Mouse (Mus musculus) intestine, embryonic 14.5 days (tissue): ENCODE data around the gene Tmem266. TPM values are rescaled to one million over a fixed set of nuclear protein-coding genes. Genes with fewer than 3 reads are reported as not detected.

Experiments used
- ATAC-seq: fragments of 200-750 bp; cut with Nextera tagmentation; replicated peaks from 2 replicates; pipeline ENCODE4 v1.8.0; 2017; ENCODE audit warnings: low read depth, moderate number of reproducible peaks, moderate TSS enrichment, moderate library complexity; ENCODE audit not compliant: low FRiP score, low TSS enrichment
- DNase-seq: peaks from one replicate; pipeline ENCODE4 v3.0.0-alpha.2; 2018; ENCODE audit warnings: low spot score
- H3K27ac ChIP-seq: fragments of 300-500 bp; sonication (generic); 2 replicates; pipeline ENCODE4 v1.5.1; 2014; ENCODE audit warnings: low read depth, mild to moderate bottlenecking, control low read depth
- H3K27me3 ChIP-seq: fragments of 300-500 bp; sonication (generic); replicated peaks from 2 replicates; pipeline ENCODE4 v1.6.1; 2014; ENCODE audit warnings: low read length, control low read depth; ENCODE audit not compliant: control insufficient read depth, insufficient read depth
- H3K36me3 ChIP-seq: fragments of 300-500 bp; sonication (generic); 2 replicates; pipeline ENCODE4 v1.6.1; 2014; ENCODE audit warnings: low read length, control low read depth; ENCODE audit not compliant: control insufficient read depth, insufficient read depth
- H3K4me1 ChIP-seq: fragments of 300-500 bp; sonication (generic); replicated peaks from 2 replicates; pipeline ENCODE4 v1.6.1; 2014; ENCODE audit warnings: low read length, control low read depth, mixed read lengths; ENCODE audit not compliant: control insufficient read depth, insufficient read depth
- H3K4me2 ChIP-seq: fragments of 300-500 bp; sonication (generic); 2 replicates; pipeline ENCODE4 v1.6.1; 2014; ENCODE audit warnings: low read length
- H3K4me3 ChIP-seq: fragments of 300-500 bp; sonication (generic); 2 replicates; pipeline ENCODE4 v1.5.1; 2014; ENCODE audit warnings: low read depth, low read length, control low read depth, mixed read lengths
- H3K9ac ChIP-seq: fragments of 300-500 bp; sonication (generic); 2 replicates; pipeline ENCODE4 v1.6.1; 2014; ENCODE audit warnings: mild to moderate bottlenecking, low read length
- H3K9me3 ChIP-seq: fragments of 300-500 bp; sonication (generic); 2 replicates; pipeline ENCODE4 v1.6.1; 2016; ENCODE audit warnings: low read length, control low read depth; ENCODE audit not compliant: control insufficient read depth
- WGBS: fragments of 180-500 bp; shearing (Covaris S2); extraction: QIAGEN DNeasy Blood & Tissue Kit; methylation state at CpG from one replicate; pipeline ENCODE4 v1.1.7; 2014; 5-methylcytosine and 5-hydroxymethylcytosine counted together
- polyA plus RNA-seq: library from polyadenylated mRNA; unstranded; fragments of >200 nt; fragmentation: Nextera tagmentation; extraction: Ambion mirVana; gene quantifications from 2 replicates; pipeline ENCODE4 v1.2.1, GENCODE M21; 2014

Gene Tmem266
- polyA plus RNA-seq, 1 experiment from 2014 or later: 0.77 TPM

DNA sequence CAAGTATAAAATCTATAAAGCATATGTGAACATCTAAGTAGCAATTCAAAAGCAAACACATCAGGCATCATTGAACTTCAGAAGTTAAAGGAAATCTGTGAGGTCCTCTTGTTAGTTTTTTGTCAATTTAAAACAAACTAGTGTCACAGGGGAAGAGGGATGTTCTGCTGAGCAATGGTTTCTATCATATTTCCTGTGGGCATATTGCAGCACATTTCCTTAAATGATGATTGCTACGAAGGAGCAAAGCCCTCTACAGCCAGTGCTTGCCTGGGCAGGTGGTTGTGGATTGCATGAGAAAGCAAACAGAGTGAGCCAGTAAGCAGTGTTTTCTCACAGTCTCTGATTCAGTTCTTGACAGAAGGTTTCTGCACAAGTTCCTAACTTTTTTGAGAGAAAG, 149.4 kb downstream of the Tmem266 start:
- Histone ChIP-seq H3K4me2 (no peak overlapping the region), H3K4me3 (no peak overlapping the region), H3K4me1 (no peaks in the 10 kb centered on the region), H3K27ac (no peak overlapping the region), H3K9ac (no peak overlapping the region), H3K36me3 (peaks cover 17% of the 10 kb centered on the region), H3K27me3 (no peaks in the 10 kb centered on the region), H3K9me3 (no peaks in the 10 kb centered on the region)
- WGBS: 66% methylated on average over 1 of the region's 1 CpGs
- DNase-seq (no peak), ATAC-seq (no peak)

GRCm38 (mm10) chr9:55478699-55479098, 152.0 kb downstream of the Tmem266 start:
- no peaks in the 10 kb centered on the region for H3K27me3 ChIP-seq

GRCm38 (mm10) chr9:55482116-55482515, 155.4 kb downstream of the Tmem266 start:
- no peaks in the 10 kb centered on the region for H3K4me1 ChIP-seq
- H3K4me2 ChIP-seq: no peak overlapping the region
- H3K27ac ChIP-seq: no peak overlapping the region
- H3K9me3 ChIP-seq: no peaks in the 10 kb centered on the region
- ATAC-seq (no peak), DNase-seq (no peak)
- H3K4me3 ChIP-seq: no peak overlapping the region
- WGBS: 66% methylated on average over 2 of the region's 2 CpGs
- peaks cover 48% of the 10 kb centered on the region for H3K36me3 ChIP-seq
- H3K9ac ChIP-seq: no peak overlapping the region
- H3K27me3 ChIP-seq: no peaks in the 10 kb centered on the region

More at GRCm38 (mm10) chr9:55478699-55479098, 152.0 kb downstream of the Tmem266 start:
- peaks cover 29% of the 10 kb centered on the region for H3K36me3 ChIP-seq
- no peaks in the 10 kb centered on the region for H3K9me3 ChIP-seq
- H3K9ac ChIP-seq: no peak overlapping the region
- H3K4me2 ChIP-seq: no peak overlapping the region
- ATAC-seq (no peak), DNase-seq (no peak)
- H3K27ac ChIP-seq: no peak overlapping the region
- no peak overlapping the region for H3K4me3 ChIP-seq
- no peaks in the 10 kb centered on the region for H3K4me1 ChIP-seq

Other genes with a start within 250 kb of the Tmem266 start
- gene Ube2q2, start 178.1 kb upstream of the Tmem266 start, polyA plus RNA-seq: 33.2 and 33.8 TPM in 2 replicates
- 57.5 and 63.0 TPM in 2 replicates for gene Fbxo22, start 118.0 kb upstream of the Tmem266 start, polyA plus RNA-seq
- 1.3 and 1.5 TPM in 2 replicates for gene Nrg4, start 69 bp upstream of the Tmem266 start, polyA plus RNA-seq
- 222 and 225 TPM in 2 replicates for gene Etfa, start 185.3 kb downstream of the Tmem266 start, polyA plus RNA-seq
- 6.1 and 6.7 TPM in 2 replicates for gene Isl2, start 211.8 kb downstream of the Tmem266 start, polyA plus RNA-seq